Mouse (Mus musculus): ENCODE measurements around the gene Ddc. TPM values are rescaled to one million over a fixed set of nuclear protein-coding genes. Genes with fewer than 3 reads are reported as not detected.
A peak's percentile ranks its signal among the peaks of the same experiment; 100 is the strongest.

Gene Ddc
- polyA plus RNA-seq, 1 experiment from 2014 or later, result 48.5 TPM

GRCm38 (mm10) chr11:11811906-11812480, 86.0 kb downstream of the Ddc start:
- Histone ChIP-seq H3K4me3 (replicated peaks) (no peak overlapping the region), H3K4me2 (peak overlapping the region; percentile 35; the same call in 1 of the 2 replicates)
- WGBS, result 18% methylated on average over 9 of the region's 9 CpGs

DNA sequence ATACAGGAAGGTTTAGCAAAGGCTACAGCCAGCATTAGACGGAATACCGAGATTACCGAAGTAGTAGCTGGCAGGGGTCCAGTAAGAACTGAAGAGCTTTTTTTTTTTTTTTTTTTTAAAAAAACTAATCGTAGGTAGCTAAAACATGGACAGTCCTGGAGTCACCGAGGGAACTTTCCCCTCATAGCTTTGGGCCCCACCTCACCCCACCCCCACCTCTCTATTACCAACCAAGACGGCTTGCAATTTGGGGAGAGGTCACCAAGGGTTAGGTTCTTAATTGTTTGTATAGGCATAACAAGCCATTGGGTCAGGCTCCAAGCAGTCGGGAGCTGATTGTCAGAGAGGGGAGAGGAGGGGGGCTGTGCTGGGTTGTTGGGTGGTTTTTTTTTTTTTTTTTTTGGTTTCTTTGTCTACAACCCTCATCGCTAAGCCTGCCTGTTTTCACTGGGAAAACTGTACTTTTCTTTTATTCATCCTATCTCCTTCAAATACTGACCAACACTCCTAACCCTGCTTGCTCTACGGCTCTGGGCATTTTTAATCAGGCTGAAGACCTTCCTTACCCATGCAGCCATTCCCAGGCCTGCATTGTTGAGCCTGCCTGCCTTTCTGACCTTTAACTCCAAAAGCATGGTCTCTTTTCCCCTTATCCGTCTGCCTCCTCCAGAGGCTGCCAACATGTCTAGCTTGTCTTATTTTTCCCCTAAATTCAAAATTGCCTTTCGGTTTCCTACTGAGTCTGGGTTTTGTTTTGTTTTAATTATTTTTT, 88.4 kb downstream of the Ddc start:
- peak overlapping the region; percentile 57 for H3K9ac ChIP-seq
- H3K27ac ChIP-seq, result peak overlapping the region; percentile 98
- ATAC-seq (ENCODE audit: insufficient read depth, low FRiP score, low read depth), result no peak
- peak overlapping the region; percentile 75 for H3K4me2 ChIP-seq
- H3K9me3 ChIP-seq, result no peaks in the 10 kb centered on the region
- whole genome bisulfite sequencing, result 8% methylated on average over 11 of the region's 11 CpGs
- H3K36me3 ChIP-seq, result peaks cover 6% of the 10 kb centered on the region; the same call in 1 of the 2 replicates
- H3K27me3 ChIP-seq (replicated peaks), result no peaks in the 10 kb centered on the region
- H3K4me1 ChIP-seq, result peaks cover 7% of the 10 kb centered on the region
- peak overlapping the region; percentile 77 for H3K4me3 ChIP-seq (replicated peaks)

More at GRCm38 (mm10) chr11:11811906-11812480, 86.0 kb downstream of the Ddc start:
- Histone ChIP-seq H3K9ac (no peak overlapping the region), H3K27me3 (replicated peaks) (no peaks in the 10 kb centered on the region), H3K27ac (no peak overlapping the region), H3K36me3 (no peaks in the 10 kb centered on the region), H3K9me3 (no peaks in the 10 kb centered on the region), H3K4me1 (peaks cover 7% of the 10 kb centered on the region)
- ATAC-seq (ENCODE audit: insufficient read depth, low FRiP score, low read depth), result peak; percentile 32; the same call in 1 of the 2 replicates

DNA sequence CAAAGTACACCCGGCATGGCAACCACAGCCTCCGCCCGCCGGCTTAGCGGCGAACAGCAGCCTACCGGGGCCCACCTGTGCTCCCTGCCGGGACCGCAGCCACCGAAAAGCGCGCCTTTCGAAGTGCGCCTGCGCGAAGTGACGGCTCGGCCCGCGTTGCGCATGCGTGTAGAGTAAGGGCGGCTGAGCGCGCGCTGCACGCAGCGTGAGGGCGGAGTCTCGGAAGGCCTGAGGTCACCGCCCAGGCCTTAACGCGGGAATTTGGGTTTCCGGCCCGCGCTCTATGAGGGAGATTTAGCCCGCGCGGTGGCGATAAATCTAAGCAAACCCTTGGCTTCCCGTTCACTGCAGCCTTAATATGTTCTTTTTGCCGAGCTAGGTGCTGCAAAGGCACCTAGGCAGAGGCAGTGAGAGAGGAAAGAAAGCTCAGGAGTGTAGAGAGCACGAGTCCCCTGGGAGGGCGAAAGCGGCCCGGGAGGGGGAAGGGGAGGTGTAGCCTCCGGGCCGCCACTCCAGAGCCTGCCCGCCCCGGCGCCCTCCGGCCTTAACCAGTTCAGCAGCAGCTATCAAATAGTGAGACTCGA, 89.0 kb downstream of the Ddc start, which contains the start of gene Fignl1:
Fignl1 (minus strand) TSS at position 143 of the 584 bp plus-strand sequence.
- peak within 1 kb of the TSS; percentile 75 for H3K4me2 ChIP-seq
- peaks cover 6% of the 10 kb centered on the region; the same call in 1 of the 2 replicates for H3K36me3 ChIP-seq
- under 1% methylated on average over 53 of the region's 53 CpGs for WGBS
- peak; percentile 98 for ATAC-seq (ENCODE audit: insufficient read depth, low FRiP score, low read depth)
- H3K4me1 ChIP-seq, result peaks cover 7% of the 10 kb centered on the region
- peak within 1 kb of the TSS; percentile 77 for H3K4me3 ChIP-seq (replicated peaks)
- no peaks in the 10 kb centered on the region for H3K9me3 ChIP-seq
- H3K27ac ChIP-seq, result peak within 1 kb of the TSS; percentile 98
- no peaks in the 10 kb centered on the region for H3K27me3 ChIP-seq (replicated peaks)
- H3K9ac ChIP-seq, result peak within 1 kb of the TSS; percentile 83

- H3K4me2 ChIP-seq, result peak overlapping the region; percentile 75
- 7% methylated on average over 25 of the region's 25 CpGs for WGBS
- ATAC-seq (ENCODE audit: insufficient read depth, low FRiP score, low read depth), result peak; percentile 67
- peak overlapping the region; percentile 83 for H3K9ac ChIP-seq
- H3K9me3 ChIP-seq, result no peaks in the 10 kb centered on the region
- H3K4me3 ChIP-seq (replicated peaks), result peak overlapping the region; percentile 77
- H3K27me3 ChIP-seq (replicated peaks), result no peaks in the 10 kb centered on the region
- peak overlapping the region; percentile 98 for H3K27ac ChIP-seq
- peaks cover 7% of the 10 kb centered on the region for H3K4me1 ChIP-seq
- H3K36me3 ChIP-seq, result peaks cover 6% of the 10 kb centered on the region
These were observed 89.7 kb downstream of the Ddc start for GRCm38 (mm10) chr11:11808035-11808819.

- WGBS, result 88% methylated on average over 4 of the region's 4 CpGs
- no peak overlapping the region for H3K4me2 ChIP-seq
- no peak overlapping the region for H3K9ac ChIP-seq
- no peak for ATAC-seq (ENCODE audit: insufficient read depth, low FRiP score, low read depth)
- no peak overlapping the region for H3K27ac ChIP-seq
- H3K4me1 ChIP-seq, result peaks cover 7% of the 10 kb centered on the region
- H3K36me3 ChIP-seq, result peaks cover 25% of the 10 kb centered on the region
- no peaks in the 10 kb centered on the region for H3K27me3 ChIP-seq (replicated peaks)
- no peaks in the 10 kb centered on the region for H3K9me3 ChIP-seq
- H3K4me3 ChIP-seq (replicated peaks), result no peak overlapping the region
These were observed 92.0 kb downstream of the Ddc start for GRCm38 (mm10) chr11:11805951-11806350.

GRCm38 (mm10) chr11:11804421-11804820, 93.5 kb downstream of the Ddc start:
- no peak overlapping the region for H3K4me3 ChIP-seq (replicated peaks)
- H3K27ac ChIP-seq, result no peak overlapping the region
- H3K4me2 ChIP-seq, result no peak overlapping the region
- H3K9me3 ChIP-seq, result no peaks in the 10 kb centered on the region
- no peaks in the 10 kb centered on the region for H3K27me3 ChIP-seq (replicated peaks)
- WGBS, result 86% methylated on average over 5 of the region's 5 CpGs
- ATAC-seq (ENCODE audit: insufficient read depth, low FRiP score, low read depth), result no peak
- H3K4me1 ChIP-seq, result peaks cover under 1% of the 10 kb centered on the region
- no peak overlapping the region for H3K9ac ChIP-seq
- peaks cover 27% of the 10 kb centered on the region for H3K36me3 ChIP-seq

GRCm38 (mm10) chr11:11801067-11801466, 96.9 kb downstream of the Ddc start:
- 88% methylated on average over 9 of the region's 9 CpGs for WGBS
- no peak for ATAC-seq (ENCODE audit: insufficient read depth, low FRiP score, low read depth)
- Histone ChIP-seq H3K9me3 (no peaks in the 10 kb centered on the region), H3K27ac (no peak overlapping the region), H3K4me1 (no peaks in the 10 kb centered on the region), H3K27me3 (replicated peaks) (no peaks in the 10 kb centered on the region), H3K4me3 (replicated peaks) (no peak overlapping the region), H3K4me2 (no peak overlapping the region), H3K9ac (no peak overlapping the region), H3K36me3 (peaks cover 36% of the 10 kb centered on the region)

DNA sequence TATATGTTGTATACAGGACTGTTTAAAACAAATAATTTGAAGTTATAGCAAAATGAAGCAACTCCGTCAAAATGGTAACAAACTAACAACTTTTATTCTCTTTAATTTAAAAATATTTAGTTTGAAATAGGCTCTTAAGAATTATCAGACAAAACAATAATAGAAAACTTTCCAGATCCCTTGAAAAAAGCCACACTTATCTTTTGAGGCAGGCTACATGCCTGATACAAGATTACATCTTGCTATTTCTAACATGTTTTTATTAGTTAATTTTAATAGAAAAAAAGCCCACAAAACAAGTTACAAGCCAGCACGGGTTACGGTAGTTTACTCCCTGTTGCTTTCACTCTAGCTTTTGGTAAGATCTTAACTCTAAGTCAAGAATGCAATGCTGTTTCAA, 97.6 kb downstream of the Ddc start:
- peaks cover 33% of the 10 kb centered on the region for H3K36me3 ChIP-seq
- H3K9ac ChIP-seq, result no peak overlapping the region
- no peak overlapping the region for H3K27ac ChIP-seq
- no peaks in the 10 kb centered on the region for H3K27me3 ChIP-seq (replicated peaks)
- no peaks in the 10 kb centered on the region for H3K9me3 ChIP-seq
- no peak overlapping the region for H3K4me2 ChIP-seq
- no peak for ATAC-seq (ENCODE audit: insufficient read depth, low FRiP score, low read depth)
- WGBS, result 95% methylated on average over 3 of the region's 3 CpGs
- H3K4me3 ChIP-seq (replicated peaks), result no peak overlapping the region
- no peaks in the 10 kb centered on the region for H3K4me1 ChIP-seq

DNA sequence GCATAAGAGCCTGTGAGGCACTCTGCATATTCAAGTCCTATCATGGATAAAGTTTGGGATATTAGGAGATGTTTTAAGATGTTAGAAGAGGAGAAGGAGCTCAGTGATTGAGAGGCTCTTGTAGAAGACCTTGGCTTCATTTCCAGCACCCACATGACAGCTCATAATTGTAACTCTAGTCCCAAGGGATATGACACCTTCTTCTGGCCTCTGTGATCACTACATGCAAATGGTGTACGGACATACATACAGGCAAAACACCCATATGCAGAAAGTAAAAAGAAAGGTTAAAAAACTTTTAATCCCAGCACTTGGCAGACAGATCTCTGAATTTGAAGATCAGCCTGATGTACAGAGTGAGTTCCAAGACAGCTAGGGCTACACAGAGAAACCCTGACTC, 99.3 kb downstream of the Ddc start:
- WGBS, result 100% methylated on average over 1 of the region's 1 CpGs
- ATAC-seq (ENCODE audit: insufficient read depth, low FRiP score, low read depth), result no peak
- no peak overlapping the region for H3K27ac ChIP-seq
- H3K9ac ChIP-seq, result no peak overlapping the region
- no peak overlapping the region for H3K4me2 ChIP-seq
- H3K27me3 ChIP-seq (replicated peaks), result no peaks in the 10 kb centered on the region
- no peak overlapping the region for H3K4me3 ChIP-seq (replicated peaks)
- H3K4me1 ChIP-seq, result no peaks in the 10 kb centered on the region
- H3K36me3 ChIP-seq, result peaks cover 30% of the 10 kb centered on the region
- H3K9me3 ChIP-seq, result no peaks in the 10 kb centered on the region

GRCm38 (mm10) chr11:11794626-11795025, 103.3 kb downstream of the Ddc start:
- 46% methylated on average over 1 of the region's 1 CpGs for WGBS
- no peak overlapping the region for H3K9ac ChIP-seq
- H3K4me3 ChIP-seq (replicated peaks), result no peak overlapping the region
- H3K9me3 ChIP-seq, result no peaks in the 10 kb centered on the region
- no peak for ATAC-seq (ENCODE audit: insufficient read depth, low FRiP score, low read depth)
- H3K4me2 ChIP-seq, result no peak overlapping the region
- H3K36me3 ChIP-seq, result peaks cover 8% of the 10 kb centered on the region; the same call in 1 of the 2 replicates
- H3K27ac ChIP-seq, result no peak overlapping the region
- no peaks in the 10 kb centered on the region for H3K27me3 ChIP-seq (replicated peaks)
- H3K4me1 ChIP-seq, result no peaks in the 10 kb centered on the region

DNA sequence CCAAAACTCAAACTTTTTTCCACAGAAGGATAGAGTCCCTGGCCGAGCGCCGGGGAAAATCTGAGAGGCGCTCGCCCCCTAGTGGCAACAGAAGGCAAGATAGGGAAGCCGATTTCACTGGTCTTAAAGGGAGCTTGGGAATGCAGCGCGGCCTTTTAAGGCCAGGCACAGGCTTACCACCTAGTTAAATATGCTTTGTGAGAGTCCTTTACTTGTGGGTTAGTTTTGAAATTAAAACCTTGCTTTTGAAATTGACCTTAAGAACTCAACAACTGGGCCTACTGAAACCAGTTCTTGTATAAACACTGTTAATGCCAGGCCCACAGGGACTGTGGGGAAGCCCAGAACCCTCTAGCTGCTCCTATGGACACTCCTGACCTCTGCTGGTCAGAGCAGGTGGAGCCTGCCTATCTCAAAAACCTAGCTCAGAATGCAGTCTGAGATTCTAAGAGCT, 109.4 kb downstream of the Ddc start:
- Histone ChIP-seq H3K4me3 (replicated peaks) (0 out of 2 replicates have a peak overlapping the region, but pooled peaks have one; percentile 7), H3K27me3 (replicated peaks) (no peaks in the 10 kb centered on the region)

More for the DNA sequence above, 109.4 kb downstream of the Ddc start:
- WGBS, result under 1% methylated on average over 8 of the region's 8 CpGs
- H3K4me2 ChIP-seq, result peak overlapping the region; percentile 43
- no peaks in the 10 kb centered on the region for H3K4me1 ChIP-seq
- no peak overlapping the region for H3K27ac ChIP-seq
- ATAC-seq (ENCODE audit: insufficient read depth, low FRiP score, low read depth), result peak; percentile 92
- no peaks in the 10 kb centered on the region for H3K36me3 ChIP-seq
- no peaks in the 10 kb centered on the region for H3K9me3 ChIP-seq
- no peak overlapping the region for H3K9ac ChIP-seq
